Mouse (Mus musculus) brown adipose tissue, adult 24 weeks (tissue): ENCODE data around the gene Osbpl7. TPM values are rescaled to one million over a fixed set of nuclear protein-coding genes. Genes with fewer than 3 reads are reported as not detected.
A peak's percentile ranks its signal among the peaks of the same experiment; 100 is the strongest.

Experiments used
- H3K27ac ChIP-seq: fragments of 200-500 bp; replicated peaks from 2 replicates; pipeline ENCODE4 v1.5.1; 2012; ENCODE audit warnings: low read depth, mild to moderate bottlenecking, low read length
- H3K4me1 ChIP-seq: fragments of 200-500 bp; 2 replicates; pipeline ENCODE4 v1.6.1; 2012; ENCODE audit warnings: low read length, mixed read lengths; ENCODE audit not compliant: control insufficient read depth, insufficient read depth, insufficient read length
- H3K4me3 ChIP-seq: fragments of 200-500 bp; 2 replicates; pipeline ENCODE4 v1.5.1; 2012; ENCODE audit warnings: low read depth, mild to moderate bottlenecking, low read length, moderate library complexity; ENCODE audit not compliant: insufficient read depth
- polyA plus RNA-seq: library from polyadenylated mRNA; stranded (reverse); fragments of >200 nt; gene quantifications from 2 replicates; pipeline ENCODE4 v1.2.4, GENCODE M21; 2012; ENCODE audit not compliant: missing spikeins, insufficient read depth, insufficient read length

The Osbpl7 gene
- polyA plus RNA-seq, 1 experiment, result 0.87 TPM

GRCm38 (mm10) chr11:97084821-97085505 lies 34.5 kb downstream of the Osbpl7 start:
- Histone ChIP-seq H3K27ac (no peak overlapping the region), H3K4me1 (peaks cover 3% of the 10 kb centered on the region; the same call in 1 of the 2 replicates), H3K4me3 (no peak overlapping the region)

DNA sequence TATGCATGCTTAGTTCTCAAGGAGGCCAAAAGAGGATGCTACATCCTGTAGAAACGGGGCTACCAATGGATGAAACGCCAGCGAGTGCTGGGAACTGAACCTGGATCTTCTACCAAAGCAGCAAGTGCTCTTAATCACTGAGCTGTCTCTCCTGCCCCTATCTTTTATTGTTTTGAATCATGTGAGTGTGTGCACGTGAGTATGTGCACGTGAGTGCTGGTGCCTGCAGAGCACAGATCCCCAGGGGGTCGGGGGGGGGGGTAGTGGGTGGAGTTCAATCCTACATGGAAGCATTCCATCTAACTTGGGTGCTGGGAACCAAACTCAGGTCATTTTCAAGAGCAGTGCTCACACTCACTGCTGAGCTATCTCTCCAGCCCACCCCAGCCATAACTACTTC lies 35.9 kb downstream of the Osbpl7 start:
- Histone ChIP-seq H3K4me3 (no peak overlapping the region), H3K4me1 (peaks cover 3% of the 10 kb centered on the region; the same call in 1 of the 2 replicates), H3K27ac (no peak overlapping the region)

- H3K27ac ChIP-seq, result no peak overlapping the region
- H3K4me3 ChIP-seq, result no peak overlapping the region
- no peaks in the 10 kb centered on the region for H3K4me1 ChIP-seq
These were observed 44.2 kb downstream of the Osbpl7 start for GRCm38 (mm10) chr11:97094600-97094999.

GRCm38 (mm10) chr11:97098791-97099190 lies 48.4 kb downstream of the Osbpl7 start:
- Histone ChIP-seq H3K27ac (no peak overlapping the region), H3K4me1 (no peaks in the 10 kb centered on the region), H3K4me3 (peak overlapping the region; percentile 47)

DNA sequence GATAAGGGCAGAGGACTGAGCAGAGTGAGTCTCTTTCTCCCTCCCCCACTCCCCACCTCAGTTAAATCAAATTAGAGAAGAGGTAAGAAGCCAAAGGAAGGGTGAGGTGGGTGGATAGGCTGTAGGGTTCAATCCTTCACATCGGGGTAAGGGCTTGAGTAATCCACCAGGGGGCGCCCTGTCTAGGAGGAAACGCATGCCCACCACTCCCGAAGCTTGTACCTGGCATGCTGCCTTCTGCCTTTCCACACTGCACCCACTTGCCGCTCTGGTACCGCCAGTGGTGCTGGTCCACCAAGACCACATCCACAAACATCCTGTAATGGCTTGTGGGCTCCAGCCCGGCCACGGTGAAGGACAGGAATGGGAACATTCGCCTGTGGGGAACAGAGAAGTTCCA lies 51.3 kb downstream of the Osbpl7 start:
- no peaks in the 10 kb centered on the region for H3K4me1 ChIP-seq
- no peak overlapping the region for H3K27ac ChIP-seq
- H3K4me3 ChIP-seq, result no peak overlapping the region

GRCm38 (mm10) chr11:97103163-97104090 lies 53.0 kb downstream of the Osbpl7 start:
- no peak overlapping the region for H3K4me3 ChIP-seq
- H3K4me1 ChIP-seq, result no peaks in the 10 kb centered on the region
- H3K27ac ChIP-seq, result no peak overlapping the region

GRCm38 (mm10) chr11:97104091-97104483 lies 53.7 kb downstream of the Osbpl7 start:
- Histone ChIP-seq H3K4me1 (no peaks in the 10 kb centered on the region), H3K27ac (no peak overlapping the region), H3K4me3 (no peak overlapping the region)

DNA sequence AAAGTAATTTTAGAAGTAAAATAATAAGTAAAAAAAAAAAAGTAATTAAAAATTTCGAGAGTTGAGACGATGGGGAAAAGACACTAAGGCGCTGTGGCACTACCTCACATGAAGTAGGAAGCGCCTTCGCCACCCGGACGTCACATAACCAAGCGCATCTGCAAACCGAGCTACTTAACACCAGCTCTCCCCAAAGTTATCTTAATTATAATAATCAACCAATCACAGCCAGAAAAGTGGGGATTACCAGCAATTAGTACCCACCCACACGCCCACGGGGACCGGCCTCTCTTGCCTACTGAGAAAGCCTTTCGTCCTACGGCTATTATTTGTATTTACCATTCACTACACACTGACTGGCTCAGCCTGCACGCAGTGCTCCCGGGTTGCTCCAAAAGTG lies 58.5 kb downstream of the Osbpl7 start:
- H3K4me3 ChIP-seq, result no peak overlapping the region
- H3K27ac ChIP-seq, result no peak overlapping the region
- H3K4me1 ChIP-seq, result no peaks in the 10 kb centered on the region

DNA sequence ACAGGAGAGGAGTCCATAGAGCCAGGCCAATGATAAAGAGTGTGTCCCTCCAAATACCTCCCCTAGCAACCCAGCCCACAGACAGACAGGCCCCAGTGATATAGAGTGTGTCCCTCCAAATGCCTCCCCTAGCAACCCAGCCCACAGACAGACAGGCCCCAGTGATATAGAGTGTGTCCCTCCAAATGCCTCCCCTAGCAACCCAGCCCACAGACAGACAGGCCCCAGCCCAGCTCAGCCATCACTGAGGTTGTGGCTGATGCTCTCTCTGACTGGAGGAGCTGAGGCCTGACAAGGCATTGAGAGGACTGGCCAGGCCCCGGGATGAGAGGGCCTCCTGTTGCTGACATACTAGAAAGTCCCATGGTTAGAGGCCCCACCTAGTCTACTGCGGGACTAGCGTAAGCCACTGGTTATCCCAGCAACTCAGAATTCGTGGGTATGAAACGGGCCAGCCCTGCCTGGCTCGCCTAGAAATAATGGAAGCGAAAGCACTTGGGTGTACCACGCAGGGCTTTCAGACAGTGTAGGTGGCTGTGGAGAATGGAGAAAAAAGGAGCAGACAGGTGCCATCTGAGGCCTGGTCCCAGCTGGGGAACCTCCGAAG lies 62.2 kb downstream of the Osbpl7 start:
- Histone ChIP-seq H3K4me1 (0 out of 2 replicates have a peak, but pooled peaks cover 5% of the 10 kb centered on the region), H3K27ac (no peak overlapping the region), H3K4me3 (no peak overlapping the region)

DNA sequence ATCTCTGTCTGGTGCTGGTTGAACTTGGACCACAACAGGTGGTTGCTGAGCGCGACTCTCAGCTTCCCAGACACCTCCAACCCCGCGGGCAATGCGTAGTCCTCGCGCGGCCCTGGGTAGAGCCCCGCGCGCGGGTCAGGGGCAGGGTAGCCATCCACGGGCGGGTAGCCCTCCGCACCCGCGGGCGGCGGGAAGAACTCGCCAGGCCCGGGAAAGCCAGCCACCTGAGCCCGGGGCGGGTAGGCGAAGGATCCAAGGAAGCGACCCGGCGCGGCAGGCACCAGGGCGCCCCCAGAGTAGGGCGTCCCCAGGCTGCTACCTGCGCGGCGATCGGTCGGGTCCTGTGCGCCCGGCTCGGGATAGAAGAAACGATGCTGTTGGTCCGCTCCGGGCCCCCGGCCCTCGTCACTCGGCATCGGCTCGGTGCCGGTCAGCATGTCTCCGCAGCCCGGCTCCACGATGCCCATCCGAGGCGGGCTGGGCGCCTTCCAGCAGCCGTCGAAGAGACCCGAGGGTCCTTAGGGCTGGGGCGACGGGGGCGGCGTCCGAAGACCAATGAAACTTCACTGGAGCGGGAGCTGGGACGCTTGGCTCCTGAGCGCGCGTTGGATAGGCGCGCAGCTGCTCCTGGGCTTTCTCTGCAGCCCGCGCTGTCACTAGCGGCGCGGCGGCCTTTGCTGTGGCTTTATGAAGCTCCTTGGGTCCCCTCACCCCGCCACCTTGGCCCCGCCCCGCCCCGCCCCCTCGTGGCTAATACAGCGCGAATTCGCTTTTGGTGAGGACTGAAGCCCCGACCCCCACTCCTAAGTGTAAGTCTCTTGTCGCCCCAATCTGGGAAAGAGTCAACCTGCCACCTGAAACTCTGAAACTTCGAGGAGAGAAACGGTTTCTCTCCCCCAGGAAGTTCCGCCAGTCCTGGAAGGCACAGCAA lies 64.5 kb downstream of the Osbpl7 start, which contains the start of gene Tbx21:
Gene Tbx21, minus strand, starts transcription at position 661 of the 931 bp plus-strand sequence.
- Histone ChIP-seq H3K4me3 (peak within 1 kb of the TSS; percentile 56), H3K4me1 (0 out of 2 replicates have a peak, but pooled peaks cover 5% of the 10 kb centered on the region), H3K27ac (no peak within 1 kb of the TSS)

DNA sequence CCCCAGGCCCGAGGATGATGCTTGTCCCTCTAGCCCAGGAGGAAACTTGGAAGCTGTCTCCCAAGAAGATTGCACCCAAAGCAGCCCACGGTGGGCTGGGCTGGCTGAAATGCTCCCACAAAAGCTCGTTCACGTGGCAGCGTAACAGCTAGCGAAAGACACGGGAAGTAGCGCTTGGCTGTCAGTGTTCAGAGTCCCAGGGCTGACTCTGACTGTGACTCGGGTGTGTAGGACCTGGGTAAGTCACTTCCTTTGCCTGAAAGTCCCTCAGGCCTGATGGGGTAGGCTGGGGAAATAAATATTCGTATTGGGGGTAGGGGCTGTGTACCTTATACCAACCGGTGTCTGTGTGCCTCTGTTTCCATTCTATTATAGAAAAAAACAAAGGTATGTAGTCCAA lies 65.4 kb downstream of the Osbpl7 start:
- Histone ChIP-seq H3K4me1 (0 out of 2 replicates have a peak, but pooled peaks cover 5% of the 10 kb centered on the region), H3K4me3 (no peak overlapping the region), H3K27ac (no peak overlapping the region)

Other genes with a start within 250 kb of the Osbpl7 start
- gene Nfe2l1, start 220.7 kb upstream of the Osbpl7 start, polyA plus RNA-seq, result 333 and 448 TPM in 2 replicates
- 55.7 and 98.7 TPM in 2 replicates for gene Copz2, start 200.8 kb upstream of the Osbpl7 start, polyA plus RNA-seq
- 19.5 and 27.2 TPM in 2 replicates for gene Cdk5rap3, start 134.1 kb upstream of the Osbpl7 start, polyA plus RNA-seq
- gene Prr15l, start 122.5 kb upstream of the Osbpl7 start, polyA plus RNA-seq, result not detected in 2 replicates
- 19.8 and 25.7 TPM in 2 replicates for gene Pnpo, start 106.6 kb upstream of the Osbpl7 start, polyA plus RNA-seq
- 11.8 and 13.1 TPM in 2 replicates for gene Sp2, start 67.7 kb upstream of the Osbpl7 start, polyA plus RNA-seq
- not detected in 2 replicates for gene Sp6, start 37.2 kb upstream of the Osbpl7 start, polyA plus RNA-seq
- gene Scrn2, start 20.7 kb upstream of the Osbpl7 start, polyA plus RNA-seq, result 13.1 and 13.4 TPM in 2 replicates
- 1.1 TPM in 1 of 2 replicates, not detected in the other for gene Lrrc46, start 9.2 kb upstream of the Osbpl7 start, polyA plus RNA-seq
- 121 and 122 TPM in 2 replicates for gene Mrpl10, start 9.1 kb upstream of the Osbpl7 start, polyA plus RNA-seq
- gene Tbx21, start 64.7 kb downstream of the Osbpl7 start, polyA plus RNA-seq, result 0.75 and 1.1 TPM in 2 replicates
- 27.4 and 29.8 TPM in 2 replicates for gene Tbkbp1, start 100.9 kb downstream of the Osbpl7 start, polyA plus RNA-seq
- gene Kpnb1, start 137.3 kb downstream of the Osbpl7 start, polyA plus RNA-seq, result 40.7 and 57.4 TPM in 2 replicates
- 28.5 and 33.2 TPM in 2 replicates for gene Npepps, start 230.0 kb downstream of the Osbpl7 start, polyA plus RNA-seq